Mouse (Mus musculus): ENCODE results near the gene Aup1. TPM values are rescaled to one million over a fixed set of nuclear protein-coding genes. Genes with fewer than 3 reads are reported as not detected.

The Aup1 gene
- total and polyA plus RNA-seq, 2 experiments from 2014 or later = 136 to 219 TPM

GRCm38 (mm10) chr6:83029777-83030176 is 24.5 kb upstream of the Aup1 start:
- no peak for TF ChIP-seq CTCF (IDR thresholded peaks at IDR 0.05; ENCODE audit: low read depth)
- peaks cover 25% of the 10 kb centered on the region; the same call in 1 of the 2 replicates for H3K27me3 ChIP-seq (ENCODE audit: insufficient read depth, low read length)

GRCm38 (mm10) chr6:83031111-83031510 is 23.2 kb upstream of the Aup1 start:
- Histone ChIP-seq H3K27me3 (ENCODE audit: insufficient read depth, low read length) (peaks cover 25% of the 10 kb centered on the region; the same call in 1 of the 2 replicates), H3K4me1 (ENCODE audit: insufficient read depth, low read length) (0 out of 2 replicates have a peak, but pooled peaks cover 8% of the 10 kb centered on the region), H3K9me3 (ENCODE audit: low read length) (no peaks in the 10 kb centered on the region), H3K36me3 (ENCODE audit: insufficient read depth, low read length) (no peaks in the 10 kb centered on the region), H3K27ac (no peak overlapping the region), H3K9ac (replicated peaks; ENCODE audit: low read length) (no peak overlapping the region), H3K4me3 (ENCODE audit: low read length) (no peak overlapping the region), H3K4me2 (ENCODE audit: low read depth, low read length) (no peak overlapping the region)
- ATAC-seq (no peak), DNase-seq (ENCODE audit: low spot score) (no peak)
- 65% methylated on average over 7 of the region's 7 CpGs for WGBS
- no peak for TF ChIP-seq CTCF (IDR thresholded peaks at IDR 0.05; ENCODE audit: low read depth)

More at GRCm38 (mm10) chr6:83029777-83030176, 24.5 kb upstream of the Aup1 start:
- no peak overlapping the region for H3K4me3 ChIP-seq (ENCODE audit: low read length)
- H3K27ac ChIP-seq = no peak overlapping the region
- H3K36me3 ChIP-seq (ENCODE audit: insufficient read depth, low read length) = no peaks in the 10 kb centered on the region
- H3K4me2 ChIP-seq (ENCODE audit: low read depth, low read length) = no peak overlapping the region
- no peaks in the 10 kb centered on the region for H3K9me3 ChIP-seq (ENCODE audit: low read length)
- no peak for ATAC-seq
- WGBS = 28% methylated on average over 10 of the region's 10 CpGs
- no peak for DNase-seq (ENCODE audit: low spot score)
- H3K9ac ChIP-seq (replicated peaks; ENCODE audit: low read length) = no peak overlapping the region
- H3K4me1 ChIP-seq (ENCODE audit: insufficient read depth, low read length) = 0 out of 2 replicates have a peak, but pooled peaks cover 8% of the 10 kb centered on the region

- Histone ChIP-seq H3K9me3 (ENCODE audit: low read length) (no peaks in the 10 kb centered on the region), H3K9ac (replicated peaks; ENCODE audit: low read length) (peak overlapping the region; percentile 40; the same call in 1 of the 2 replicates), H3K4me3 (ENCODE audit: low read length) (peak overlapping the region; percentile 47), H3K27ac (no peak overlapping the region), H3K36me3 (ENCODE audit: insufficient read depth, low read length) (no peaks in the 10 kb centered on the region), H3K4me2 (ENCODE audit: low read depth, low read length) (peak overlapping the region; percentile 84), H3K4me1 (ENCODE audit: insufficient read depth, low read length) (0 out of 2 replicates have a peak, but pooled peaks cover 8% of the 10 kb centered on the region), H3K27me3 (ENCODE audit: insufficient read depth, low read length) (peaks cover 25% of the 10 kb centered on the region; the same call in 1 of the 2 replicates)
- TF ChIP-seq CTCF (IDR thresholded peaks at IDR 0.05; ENCODE audit: low read depth) = no peak
- DNase-seq (ENCODE audit: low spot score) (no peak), ATAC-seq (no peak)
- WGBS = 29% methylated on average over 18 of the region's 18 CpGs
Observed at GRCm38 (mm10) chr6:83031921-83032590, 22.3 kb upstream of the Aup1 start.

GRCm38 (mm10) chr6:83032769-83033191 is 21.5 kb upstream of the Aup1 start:
- no peaks in the 10 kb centered on the region for H3K36me3 ChIP-seq (ENCODE audit: insufficient read depth, low read length)
- peak overlapping the region; percentile 40; the same call in 1 of the 2 replicates for H3K9ac ChIP-seq (replicated peaks; ENCODE audit: low read length)
- no peak overlapping the region for H3K27ac ChIP-seq
- ATAC-seq = peak; percentile 46
- peak; percentile 26; the same call in 1 of the 2 replicates for TF ChIP-seq CTCF (IDR thresholded peaks at IDR 0.05; ENCODE audit: low read depth)
- H3K4me3 ChIP-seq (ENCODE audit: low read length) = peak overlapping the region; percentile 47
- DNase-seq (ENCODE audit: low spot score) = peak; percentile 15
- H3K4me2 ChIP-seq (ENCODE audit: low read depth, low read length) = peak overlapping the region; percentile 84
- H3K4me1 ChIP-seq (ENCODE audit: insufficient read depth, low read length) = 0 out of 2 replicates have a peak, but pooled peaks cover 8% of the 10 kb centered on the region
- WGBS = under 1% methylated on average over 30 of the region's 31 CpGs
- no peaks in the 10 kb centered on the region for H3K9me3 ChIP-seq (ENCODE audit: low read length)
- H3K27me3 ChIP-seq (ENCODE audit: insufficient read depth, low read length) = peaks cover 25% of the 10 kb centered on the region; the same call in 1 of the 2 replicates

- Histone ChIP-seq H3K27ac (peak within 1 kb of the TSS; percentile 67), H3K4me2 (ENCODE audit: low read depth, low read length) (peak within 1 kb of the TSS; percentile 84), H3K9me3 (ENCODE audit: low read length) (no peaks in the 10 kb centered on the region), H3K4me1 (ENCODE audit: insufficient read depth, low read length) (peaks cover 11% of the 10 kb centered on the region; the same call in 1 of the 2 replicates), H3K27me3 (ENCODE audit: insufficient read depth, low read length) (peaks cover 25% of the 10 kb centered on the region; the same call in 1 of the 2 replicates), H3K4me3 (ENCODE audit: low read length) (peak within 1 kb of the TSS; percentile 47), H3K9ac (replicated peaks; ENCODE audit: low read length) (peak within 1 kb of the TSS; percentile 40; the same call in 1 of the 2 replicates), H3K36me3 (ENCODE audit: insufficient read depth, low read length) (no peaks in the 10 kb centered on the region)
- no peak for TF ChIP-seq CTCF (IDR thresholded peaks at IDR 0.05; ENCODE audit: low read depth)
- ATAC-seq (peak; percentile 74), DNase-seq (ENCODE audit: low spot score) (peak; percentile 67)
- under 1% methylated on average over 48 of the region's 51 CpGs for WGBS
Observed at GRCm38 (mm10) chr6:83033249-83034185, 20.8 kb upstream of the Aup1 start, which contains the start of the genes Dok1 and Loxl3. TSS of gene Dok1 (minus strand) at chr6:83033471. TSS of gene Loxl3 (plus strand) at chr6:83034173.

GRCm38 (mm10) chr6:83034463-83035055 is 19.8 kb upstream of the Aup1 start:
- Histone ChIP-seq H3K4me2 (ENCODE audit: low read depth, low read length) (peak overlapping the region; percentile 84), H3K27me3 (ENCODE audit: insufficient read depth, low read length) (peaks cover 25% of the 10 kb centered on the region; the same call in 1 of the 2 replicates), H3K4me1 (ENCODE audit: insufficient read depth, low read length) (peaks cover 15% of the 10 kb centered on the region; the same call in 1 of the 2 replicates), H3K36me3 (ENCODE audit: insufficient read depth, low read length) (no peaks in the 10 kb centered on the region), H3K9me3 (ENCODE audit: low read length) (no peaks in the 10 kb centered on the region), H3K4me3 (ENCODE audit: low read length) (peak overlapping the region; percentile 47), H3K9ac (replicated peaks; ENCODE audit: low read length) (no peak overlapping the region; the same call in 1 of the 2 replicates), H3K27ac (0 out of 2 replicates have a peak overlapping the region, but pooled peaks have one; percentile 67)
- TF ChIP-seq CTCF (IDR thresholded peaks at IDR 0.05; ENCODE audit: low read depth) = no peak
- DNase-seq (ENCODE audit: low spot score) (no peak), ATAC-seq (no peak)
- 26% methylated on average over 5 of the region's 5 CpGs for WGBS
